Mouse (Mus musculus) small intestine, adult 2 months (tissue): Measurements from ENCODE around the gene Ppme1.

Experiments used
- CTCF ChIP-seq: fragments of 200-500 bp; IDR thresholded peaks from 2 replicates; pipeline ENCODE4 v1.5.1; 2012; ENCODE audit warnings: low read depth, mild to moderate bottlenecking, control low read depth, inconsistent platforms, low read length, moderate library complexity, mixed read lengths; ENCODE audit not compliant: insufficient replicate concordance, insufficient read length; ENCODE audit errors: extremely low read depth
- POLR2A ChIP-seq: fragments of 200-500 bp; IDR thresholded peaks from 2 replicates; pipeline ENCODE4 v1.6.1; 2012; ENCODE audit warnings: low read depth, mild to moderate bottlenecking, control low read depth, inconsistent platforms, low read length, moderate library complexity

DNA sequence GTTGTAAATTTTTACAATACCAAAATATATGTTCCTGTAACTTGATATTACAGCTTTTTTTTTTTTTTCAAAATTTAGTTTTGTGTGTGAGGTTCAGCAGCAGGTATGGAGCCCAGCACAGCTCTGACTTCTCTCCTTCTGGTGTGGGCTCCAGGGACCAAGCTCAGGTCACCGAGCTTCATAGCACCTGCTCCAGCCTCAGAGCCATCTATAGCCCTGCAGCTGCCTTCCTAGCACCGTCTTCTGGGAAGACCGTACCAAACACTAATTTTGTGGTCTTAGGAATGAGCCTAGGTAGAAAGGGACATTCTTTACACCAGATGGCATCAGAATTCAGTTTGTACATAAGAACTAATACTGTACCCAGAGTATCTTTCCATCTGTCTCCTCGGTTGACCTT is 36.6 kb upstream of the Ppme1 start:
- no peak for TF ChIP-seq CTCF
- TF ChIP-seq POLR2A, result no peak
